Mouse (Mus musculus) adrenal gland, adult 10 weeks (tissue): ENCODE results near the gene Pbx2. TPM values are rescaled to one million over a fixed set of nuclear protein-coding genes. Genes with fewer than 3 reads are reported as not detected.

Experiments used
- polyA plus RNA-seq: library from polyadenylated mRNA; stranded (reverse); fragments of 350-450 nt; fragmentation: Illumina TruSeq; extraction: RNeasy Lipid Tissue Mini Kit (QIAGEN cat#74804); gene quantifications from one replicate; pipeline ENCODE4 v1.2.3, GENCODE M21; 2014; ENCODE audit warnings: low read depth, low replicate concordance

Pbx2 gene
- polyA plus RNA-seq: 14.3 TPM

GRCm38 (mm10) chr17:34591029-34591993 lies at the start of gene Pbx2:
Pbx2 (plus strand) TSS chr17:34591266.

GRCm38 (mm10) chr17:34564003-34564421 lies 27.1 kb upstream of the Pbx2 start, which contains the start of gene Notch4:
Notch4 (plus strand) TSS chr17:34564268.

GRCm38 (mm10) chr17:34589681-34590101 lies 1.4 kb upstream of the Pbx2 start, which contains the start of gene Gpsm3:
Gpsm3 (plus strand) TSS chr17:34589806.

GRCm38 (mm10) chr17:34597566-34598095 lies 6.6 kb downstream of the Pbx2 start, which contains the start of gene Ager:
Ager (plus strand) TSS chr17:34597862.

GRCm38 (mm10) chr17:34603375-34604060 lies 12.5 kb downstream of the Pbx2 start, which contains the start of gene Rnf5:
Rnf5 (minus strand) TSS chr17:34603690.

GRCm38 (mm10) chr17:34604061-34604508 lies 13.0 kb downstream of the Pbx2 start, which contains the start of gene Agpat1:
Agpat1 (plus strand) TSS chr17:34604262.

DNA sequence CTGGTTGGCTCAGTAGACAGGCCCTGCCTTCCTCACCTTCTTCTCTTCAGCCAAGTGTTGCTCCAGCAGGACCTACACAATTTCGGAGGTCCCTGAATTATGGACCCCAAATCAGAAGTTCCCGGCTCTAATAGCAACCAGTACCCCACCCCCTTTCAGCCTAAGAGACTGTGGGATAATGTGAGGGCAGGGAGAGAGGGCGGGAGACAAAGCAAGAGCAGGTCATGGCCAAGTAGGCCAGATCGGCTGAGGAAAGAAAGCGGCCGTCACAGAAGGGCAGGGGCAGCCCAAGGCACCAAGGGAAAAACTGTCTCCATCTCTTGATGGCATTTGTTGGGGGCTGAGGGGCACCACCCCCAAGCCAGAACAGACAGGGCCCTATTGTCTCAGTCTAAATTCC lies 24.8 kb downstream of the Pbx2 start, which contains the start of gene Egfl8:
Egfl8 (minus strand) TSS at position 101 of the 400 bp plus-strand sequence.

GRCm38 (mm10) chr17:34627943-34628643 lies 37.0 kb downstream of the Pbx2 start, which contains the start of gene Ppt2:
Ppt2 (minus strand) TSS chr17:34628510.

GRCm38 (mm10) chr17:34629221-34629751 lies 38.2 kb downstream of the Pbx2 start, which contains the start of gene Prrt1:
Prrt1 (plus strand) TSS chr17:34629533.

GRCm38 (mm10) chr17:34644608-34645007 lies 53.5 kb downstream of the Pbx2 start, which contains the start of gene Fkbpl:
Fkbpl (plus strand) TSS chr17:34644764.

Other genes starting within 250 kb of the Pbx2 start
- gene Btnl2, start 236.4 kb upstream of the Pbx2 start, polyA plus RNA-seq: not detected
- gene Btnl1, start 214.1 kb upstream of the Pbx2 start, polyA plus RNA-seq: not detected
- gene BC051142, start 192.4 kb upstream of the Pbx2 start, polyA plus RNA-seq: 3.4 TPM
- not detected for gene Btnl4, start 113.9 kb upstream of the Pbx2 start, polyA plus RNA-seq
- not detected for gene Btnl6, start 73.9 kb upstream of the Pbx2 start, polyA plus RNA-seq
- gene Notch4, start 27.0 kb upstream of the Pbx2 start, polyA plus RNA-seq: 1.3 TPM
- not detected for gene Gpsm3, start 1.5 kb upstream of the Pbx2 start, polyA plus RNA-seq
- gene Ager, start 6.6 kb downstream of the Pbx2 start, polyA plus RNA-seq: not detected
- 60.1 TPM for gene Rnf5, start 12.4 kb downstream of the Pbx2 start, polyA plus RNA-seq
- gene Agpat1, start 13.0 kb downstream of the Pbx2 start, polyA plus RNA-seq: 3.4 TPM
- gene Egfl8, start 24.7 kb downstream of the Pbx2 start, polyA plus RNA-seq: not detected
- gene Ppt2, start 37.2 kb downstream of the Pbx2 start, polyA plus RNA-seq: 5.6 TPM
- gene Prrt1, start 38.3 kb downstream of the Pbx2 start, polyA plus RNA-seq: 3.4 TPM
- 4.7 TPM for gene Fkbpl, start 53.5 kb downstream of the Pbx2 start, polyA plus RNA-seq
- gene Atf6b, start 55.9 kb downstream of the Pbx2 start, polyA plus RNA-seq: 2.6 TPM
- 0.17 TPM for gene Tnxb, start 79.3 kb downstream of the Pbx2 start, polyA plus RNA-seq
- gene C4b, start 152.6 kb downstream of the Pbx2 start, polyA plus RNA-seq: 9.4 TPM
- gene Cyp21a1, start 213.3 kb downstream of the Pbx2 start, polyA plus RNA-seq: 560 TPM
- 11.5 TPM for gene Stk19, start 245.7 kb downstream of the Pbx2 start, polyA plus RNA-seq
- gene Dxo, start 245.8 kb downstream of the Pbx2 start, polyA plus RNA-seq: 3.9 TPM